Mouse (Mus musculus) forebrain, embryonic 12.5 days (tissue): ENCODE measurements around the gene Sel1l3. TPM values are rescaled to one million over a fixed set of nuclear protein-coding genes. Genes with fewer than 3 reads are reported as not detected.

Source experiments
- ATAC-seq: fragments of 200-750 bp; cut with Nextera tagmentation; 2 replicates; pipeline ENCODE4 v1.8.0; 2017; ENCODE audit warnings: moderate TSS enrichment; ENCODE audit not compliant: low FRiP score
- H3K27ac ChIP-seq: fragments of 300-500 bp; sonication (generic); 2 replicates; pipeline ENCODE4 v1.5.1; 2016; ENCODE audit warnings: mild to moderate bottlenecking
- H3K27me3 ChIP-seq: fragments of 300-500 bp; sonication (generic); 2 replicates; pipeline ENCODE4 v1.6.1; 2016; ENCODE audit warnings: mild to moderate bottlenecking
- H3K36me3 ChIP-seq: fragments of 300-500 bp; sonication (generic); replicated peaks from 2 replicates; pipeline ENCODE4 v1.6.1; 2016; ENCODE audit warnings: mild to moderate bottlenecking
- H3K4me1 ChIP-seq: fragments of 300-500 bp; sonication (generic); 2 replicates; pipeline ENCODE4 v1.6.1; 2016
- H3K4me2 ChIP-seq: fragments of 300-500 bp; sonication (generic); 2 replicates; pipeline ENCODE4 v1.6.1; 2016; ENCODE audit warnings: mild to moderate bottlenecking, moderate library complexity
- H3K4me3 ChIP-seq: fragments of 300-500 bp; sonication (generic); replicated peaks from 2 replicates; pipeline ENCODE4 v1.5.1; 2016; ENCODE audit warnings: mild to moderate bottlenecking
- H3K9ac ChIP-seq: fragments of 300-500 bp; sonication (generic); 2 replicates; pipeline ENCODE4 v1.6.1; 2016; ENCODE audit warnings: mild to moderate bottlenecking
- H3K9me3 ChIP-seq: fragments of 300-500 bp; sonication (generic); 2 replicates; pipeline ENCODE4 v1.6.1; 2016
- WGBS: fragments of 180-500 bp; shearing (Covaris S2); methylation state at CpG from one replicate; pipeline ENCODE4 v1.1.7; 2016; 5-methylcytosine and 5-hydroxymethylcytosine counted together
- polyA plus RNA-seq: library from polyadenylated mRNA; unstranded; fragments of >200 nt; fragmentation: Nextera tagmentation; extraction: Ambion mirVana; gene quantifications from 2 replicates; pipeline ENCODE4 v1.2.1, GENCODE M21; 2016

The Sel1l3 gene
- polyA plus RNA-seq, 1 experiment from 2014 or later = 9.7 TPM

- Histone ChIP-seq H3K9ac (no peak overlapping the region), H3K27me3 (0 out of 2 replicates have a peak, but pooled peaks cover 8% of the 10 kb centered on the region), H3K4me2 (no peak overlapping the region), H3K36me3 (peaks cover 5% of the 10 kb centered on the region; the same call in 1 of the 2 replicates), H3K27ac (no peak overlapping the region), H3K4me1 (no peaks in the 10 kb centered on the region), H3K4me3 (no peak overlapping the region), H3K9me3 (no peaks in the 10 kb centered on the region)
- 96% methylated on average over 5 of the region's 5 CpGs for WGBS
- no peak for ATAC-seq
These were observed 48.1 kb downstream of the Sel1l3 start for GRCm38 (mm10) chr5:53165672-53166071.

GRCm38 (mm10) chr5:53162436-53162835 is 51.3 kb downstream of the Sel1l3 start:
- ATAC-seq = peak; percentile 44; the same call in 1 of the 2 replicates

GRCm38 (mm10) chr5:53161506-53162186 is 52.1 kb downstream of the Sel1l3 start:
- no peaks in the 10 kb centered on the region for H3K36me3 ChIP-seq
- H3K27ac ChIP-seq = no peak overlapping the region
- whole genome bisulfite sequencing = 87% methylated on average over 8 of the region's 8 CpGs
- H3K4me2 ChIP-seq = no peak overlapping the region
- no peaks in the 10 kb centered on the region for H3K9me3 ChIP-seq
- H3K4me3 ChIP-seq = no peak overlapping the region
- no peak for ATAC-seq
- H3K4me1 ChIP-seq = no peaks in the 10 kb centered on the region
- no peak overlapping the region for H3K9ac ChIP-seq
- H3K27me3 ChIP-seq = peaks cover 7% of the 10 kb centered on the region; the same call in 1 of the 2 replicates

More at GRCm38 (mm10) chr5:53162436-53162835, 51.3 kb downstream of the Sel1l3 start:
- H3K4me2 ChIP-seq = no peak overlapping the region
- H3K9ac ChIP-seq = no peak overlapping the region
- no peaks in the 10 kb centered on the region for H3K9me3 ChIP-seq
- no peak overlapping the region for H3K4me3 ChIP-seq
- H3K27me3 ChIP-seq = peaks cover 8% of the 10 kb centered on the region; the same call in 1 of the 2 replicates
- H3K36me3 ChIP-seq = no peaks in the 10 kb centered on the region
- no peaks in the 10 kb centered on the region for H3K4me1 ChIP-seq
- WGBS = 89% methylated on average over 8 of the region's 8 CpGs
- H3K27ac ChIP-seq = no peak overlapping the region

GRCm38 (mm10) chr5:53160207-53160606 is 53.5 kb downstream of the Sel1l3 start:
- H3K36me3 ChIP-seq = no peaks in the 10 kb centered on the region
- no peak for ATAC-seq
- peaks cover 7% of the 10 kb centered on the region; the same call in 1 of the 2 replicates for H3K27me3 ChIP-seq
- no peaks in the 10 kb centered on the region for H3K9me3 ChIP-seq
- H3K9ac ChIP-seq = no peak overlapping the region
- peaks cover 6% of the 10 kb centered on the region; the same call in 1 of the 2 replicates for H3K4me1 ChIP-seq
- no peak overlapping the region for H3K4me2 ChIP-seq
- H3K4me3 ChIP-seq = no peak overlapping the region
- no peak overlapping the region for H3K27ac ChIP-seq
- WGBS = 64% methylated on average over 6 of the region's 6 CpGs

GRCm38 (mm10) chr5:53159631-53160030 is 54.1 kb downstream of the Sel1l3 start:
- no peak for ATAC-seq
- no peaks in the 10 kb centered on the region for H3K36me3 ChIP-seq

GRCm38 (mm10) chr5:53159166-53159565 is 54.6 kb downstream of the Sel1l3 start:
- no peak for ATAC-seq

More at GRCm38 (mm10) chr5:53159631-53160030, 54.1 kb downstream of the Sel1l3 start:
- H3K4me1 ChIP-seq = peaks cover 6% of the 10 kb centered on the region; the same call in 1 of the 2 replicates
- H3K9ac ChIP-seq = no peak overlapping the region
- H3K27ac ChIP-seq = no peak overlapping the region
- H3K4me2 ChIP-seq = no peak overlapping the region
- 84% methylated on average over 4 of the region's 4 CpGs for WGBS
- H3K4me3 ChIP-seq = no peak overlapping the region
- peaks cover 9% of the 10 kb centered on the region; the same call in 1 of the 2 replicates for H3K27me3 ChIP-seq
- no peaks in the 10 kb centered on the region for H3K9me3 ChIP-seq

GRCm38 (mm10) chr5:53155985-53156679 is 57.6 kb downstream of the Sel1l3 start:
- Histone ChIP-seq H3K4me2 (no peak overlapping the region), H3K4me3 (no peak overlapping the region), H3K9me3 (no peaks in the 10 kb centered on the region), H3K27me3 (peaks cover 15% of the 10 kb centered on the region; the same call in 1 of the 2 replicates), H3K27ac (no peak overlapping the region), H3K9ac (no peak overlapping the region), H3K36me3 (no peaks in the 10 kb centered on the region), H3K4me1 (peaks cover 14% of the 10 kb centered on the region; the same call in 1 of the 2 replicates)
- ATAC-seq = no peak
- WGBS = 56% methylated on average over 13 of the region's 13 CpGs

More at GRCm38 (mm10) chr5:53159166-53159565, 54.6 kb downstream of the Sel1l3 start:
- H3K9ac ChIP-seq = no peak overlapping the region
- H3K9me3 ChIP-seq = no peaks in the 10 kb centered on the region
- no peaks in the 10 kb centered on the region for H3K36me3 ChIP-seq
- H3K27me3 ChIP-seq = peaks cover 13% of the 10 kb centered on the region; the same call in 1 of the 2 replicates
- H3K4me2 ChIP-seq = no peak overlapping the region
- no peak overlapping the region for H3K4me3 ChIP-seq
- H3K4me1 ChIP-seq = peaks cover 6% of the 10 kb centered on the region; the same call in 1 of the 2 replicates
- 92% methylated on average over 3 of the region's 3 CpGs for WGBS
- H3K27ac ChIP-seq = no peak overlapping the region

- Histone ChIP-seq H3K27me3 (peaks cover 18% of the 10 kb centered on the region; the same call in 1 of the 2 replicates), H3K4me2 (no peak overlapping the region), H3K36me3 (no peaks in the 10 kb centered on the region), H3K9me3 (no peaks in the 10 kb centered on the region), H3K9ac (no peak overlapping the region), H3K4me1 (peaks cover 19% of the 10 kb centered on the region; the same call in 1 of the 2 replicates), H3K27ac (no peak overlapping the region), H3K4me3 (no peak overlapping the region)
- ATAC-seq = no peak
- WGBS = 92% methylated on average over 2 of the region's 2 CpGs
These were observed 59.2 kb downstream of the Sel1l3 start for GRCm38 (mm10) chr5:53154501-53154900.

GRCm38 (mm10) chr5:53154078-53154477 is 59.6 kb downstream of the Sel1l3 start:
- Histone ChIP-seq H3K4me1 (peaks cover 19% of the 10 kb centered on the region; the same call in 1 of the 2 replicates), H3K4me2 (no peak overlapping the region), H3K36me3 (no peaks in the 10 kb centered on the region), H3K9me3 (no peaks in the 10 kb centered on the region), H3K27me3 (peaks cover 19% of the 10 kb centered on the region; the same call in 1 of the 2 replicates), H3K4me3 (no peak overlapping the region), H3K9ac (no peak overlapping the region), H3K27ac (no peak overlapping the region)
- ATAC-seq = no peak
- WGBS = 90% methylated on average over 2 of the region's 2 CpGs

GRCm38 (mm10) chr5:53153144-53153543 is 60.6 kb downstream of the Sel1l3 start:
- Histone ChIP-seq H3K4me2 (no peak overlapping the region), H3K4me1 (peaks cover 26% of the 10 kb centered on the region; the same call in 1 of the 2 replicates), H3K9ac (no peak overlapping the region), H3K27ac (no peak overlapping the region), H3K9me3 (no peaks in the 10 kb centered on the region), H3K36me3 (no peaks in the 10 kb centered on the region), H3K4me3 (no peak overlapping the region), H3K27me3 (peaks cover 26% of the 10 kb centered on the region; the same call in 1 of the 2 replicates)
- ATAC-seq = no peak
- WGBS = 51% methylated on average over 5 of the region's 5 CpGs

- peak overlapping the region; percentile 75 for H3K27ac ChIP-seq
- no peak overlapping the region for H3K4me3 ChIP-seq
- H3K27me3 ChIP-seq = peaks cover 33% of the 10 kb centered on the region; the same call in 1 of the 2 replicates
- peak; percentile 71 for ATAC-seq
- no peak overlapping the region for H3K9ac ChIP-seq
- no peaks in the 10 kb centered on the region for H3K36me3 ChIP-seq
- H3K4me2 ChIP-seq = no peak overlapping the region
- H3K4me1 ChIP-seq = peaks cover 33% of the 10 kb centered on the region
- 34% methylated on average over 18 of the region's 18 CpGs for WGBS
- no peaks in the 10 kb centered on the region for H3K9me3 ChIP-seq
These were observed 62.3 kb downstream of the Sel1l3 start for GRCm38 (mm10) chr5:53151379-53151960.
